Mouse (Mus musculus): ENCODE results near the gene Shoc2.
"Not testable (repeated sequence)": the region's sequence is repeated elsewhere in the genome, so short reads cannot be mapped to it uniquely, and the experiment has no call there.

Gene Shoc2

DNA sequence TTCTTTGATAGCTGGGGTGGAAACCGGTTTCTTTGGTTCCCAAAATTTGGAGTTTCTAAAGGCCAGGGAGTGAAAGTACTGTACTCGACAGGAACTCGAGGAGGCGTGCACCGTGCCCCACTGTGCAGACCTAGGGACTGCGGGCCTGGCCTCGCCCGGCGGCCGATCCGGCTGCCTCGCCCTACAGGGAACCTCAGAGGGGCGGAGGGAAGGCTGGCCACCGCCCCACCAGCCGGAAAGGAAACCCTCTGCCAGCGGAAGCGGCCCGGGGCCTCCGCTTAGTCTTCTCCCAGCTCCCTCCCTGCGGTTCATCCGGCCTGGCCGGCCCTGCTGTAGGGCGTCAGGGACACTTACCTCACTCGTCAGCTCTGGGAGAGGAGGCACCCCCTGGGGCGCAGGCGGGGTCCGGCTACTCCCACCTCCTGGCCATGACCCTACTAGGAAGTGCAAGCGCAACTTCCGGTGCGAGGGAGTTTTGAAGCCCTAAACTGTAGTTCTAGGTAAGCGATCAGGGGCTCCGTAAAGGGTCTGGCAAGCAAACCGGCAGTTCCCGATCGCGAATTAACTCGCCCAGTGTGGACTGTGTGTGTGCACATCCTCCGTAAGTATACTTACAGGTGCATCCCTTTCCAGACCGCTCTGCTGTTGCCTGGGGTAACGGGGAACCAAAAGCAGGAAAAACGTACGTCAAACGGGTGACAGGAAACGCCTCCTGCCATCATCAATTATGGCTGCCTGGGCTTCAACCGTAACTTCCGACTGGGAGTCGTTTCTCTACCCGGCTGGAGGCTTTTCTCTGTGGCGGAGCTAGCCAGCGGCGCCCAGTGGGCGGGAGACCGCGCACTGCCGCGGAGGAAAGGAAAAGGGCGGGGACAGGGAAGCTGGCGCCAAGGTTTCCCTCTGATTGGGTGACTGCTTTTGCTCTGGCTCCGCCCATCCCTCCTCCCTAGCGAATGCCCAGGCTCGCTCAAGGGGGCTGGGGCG, at the start of gene Shoc2, which contains the start of gene Bbip1:
TSS of gene Shoc2 (plus strand) at position 505 of the 984 bp plus-strand sequence.
TSS of gene Bbip1 (minus strand) at position 826 of the 984 bp plus-strand sequence.
- peak; percentile 94 for DNase-seq (ENCODE audit: low spot score)

DNA sequence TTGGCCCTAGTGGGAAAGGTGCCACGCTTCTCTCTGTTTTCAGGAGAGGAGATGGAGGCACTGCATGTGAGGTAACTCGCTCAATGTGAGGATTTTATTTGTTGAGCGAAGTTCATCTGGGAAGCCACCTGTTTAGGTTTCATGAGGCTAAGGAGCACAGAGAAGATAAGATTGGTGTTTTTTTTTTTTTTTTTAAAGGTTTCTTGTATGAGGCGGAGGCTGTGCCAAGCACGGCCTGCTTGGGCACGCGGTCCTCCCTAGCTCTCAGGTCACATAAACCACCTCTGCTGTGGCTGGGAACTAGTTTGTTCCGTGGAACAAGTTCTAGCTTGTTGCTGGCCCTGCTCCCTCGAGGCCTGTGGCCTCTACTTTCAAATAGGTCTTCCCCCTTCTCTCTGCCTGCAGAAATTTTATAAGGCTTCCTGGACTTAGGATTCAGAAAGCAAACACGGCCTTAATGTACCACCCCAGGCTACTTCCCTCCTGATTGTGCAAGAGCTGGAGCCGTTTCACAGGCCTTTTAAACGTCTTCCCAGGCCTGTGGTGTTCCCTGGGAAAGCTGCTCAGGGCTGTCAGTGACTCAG, 49.5 kb upstream of the Shoc2 start:
- no peak for DNase-seq (ENCODE audit: low spot score)

DNA sequence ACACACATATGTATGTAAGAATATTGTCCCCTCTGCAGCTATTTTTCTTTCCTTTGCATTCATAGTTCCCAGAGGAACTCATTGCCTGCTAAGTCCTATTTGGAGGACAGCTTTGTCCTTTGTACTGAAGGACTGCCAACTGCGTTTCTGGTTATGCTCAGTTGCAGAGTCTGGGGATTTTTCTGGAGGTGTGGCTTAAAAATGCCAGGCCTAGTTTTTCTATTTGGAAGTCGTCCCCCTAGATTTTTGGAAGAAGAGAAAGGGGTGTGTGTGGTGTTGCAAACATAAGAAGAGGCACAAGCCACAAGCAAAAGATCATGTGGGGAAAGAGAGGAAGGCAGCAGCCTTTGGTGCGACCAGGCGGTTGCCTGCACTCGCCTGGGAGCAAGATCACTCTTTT, 46.1 kb upstream of the Shoc2 start:
- no peak for DNase-seq (ENCODE audit: low spot score)

DNA sequence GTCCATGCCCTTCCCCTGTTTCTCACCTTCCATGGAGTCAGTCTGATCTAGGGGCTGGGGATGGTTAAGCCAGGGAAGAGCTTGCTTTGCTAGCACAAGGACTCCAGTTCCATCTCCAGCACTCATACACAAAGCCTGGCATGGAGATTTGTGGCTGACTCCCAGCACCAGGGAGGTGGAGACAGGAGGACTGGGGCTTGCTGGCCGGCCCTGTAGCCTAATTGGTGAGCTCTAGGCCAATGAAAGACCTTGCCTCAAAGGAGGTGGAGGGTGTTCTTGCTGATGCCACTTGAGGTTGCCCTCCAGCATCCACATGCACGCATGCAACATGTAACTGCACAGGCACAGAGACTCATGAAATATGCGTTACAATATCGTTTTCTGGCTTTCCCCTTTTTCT, 45.6 kb upstream of the Shoc2 start:
- DNase-seq (ENCODE audit: low spot score): no peak

DNA sequence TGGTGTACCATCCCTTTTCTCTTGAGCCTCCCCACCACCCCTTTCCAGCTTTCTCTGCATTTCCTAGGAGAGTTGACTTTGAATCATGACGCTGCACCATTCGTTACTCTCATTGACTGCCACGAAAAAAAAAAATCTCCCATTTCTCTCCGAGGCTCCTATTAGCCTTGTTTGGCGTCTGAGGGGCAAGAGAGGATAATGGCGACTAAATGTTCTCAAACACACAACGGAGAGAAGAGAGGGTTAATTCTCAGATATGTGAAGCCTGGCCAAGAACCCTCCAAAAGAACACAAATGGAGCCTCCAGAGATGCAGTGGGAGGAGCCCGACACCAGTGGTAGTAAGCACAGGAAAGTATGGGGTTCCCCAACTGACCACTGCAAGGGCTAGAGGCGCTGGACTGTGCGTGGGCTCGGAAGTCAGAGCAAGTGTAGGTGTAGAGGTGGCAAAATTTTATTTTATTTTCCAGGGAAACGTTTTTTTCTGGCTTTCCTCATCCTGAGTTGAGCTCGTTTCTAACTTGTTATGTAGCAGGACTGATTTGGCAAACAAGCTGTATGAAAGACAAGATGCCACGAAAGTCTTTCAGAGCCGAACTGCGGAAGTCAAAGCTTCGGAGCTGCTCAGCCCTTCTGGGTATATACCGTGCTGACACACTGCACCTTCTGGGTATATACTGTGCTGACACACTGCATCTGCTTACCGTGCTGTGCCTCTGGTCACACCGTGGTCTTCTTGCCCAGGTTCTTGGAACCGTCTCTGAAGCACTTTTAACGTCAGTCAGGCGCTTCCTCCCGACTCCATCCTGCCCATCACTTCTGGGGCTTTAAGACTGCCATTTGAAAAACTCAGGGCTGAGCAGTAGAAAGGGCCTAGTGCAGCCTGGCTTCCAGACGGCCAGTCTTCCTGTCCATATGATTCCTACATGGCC, 44.9 kb upstream of the Shoc2 start:
- no peak for DNase-seq (ENCODE audit: low spot score)

DNA sequence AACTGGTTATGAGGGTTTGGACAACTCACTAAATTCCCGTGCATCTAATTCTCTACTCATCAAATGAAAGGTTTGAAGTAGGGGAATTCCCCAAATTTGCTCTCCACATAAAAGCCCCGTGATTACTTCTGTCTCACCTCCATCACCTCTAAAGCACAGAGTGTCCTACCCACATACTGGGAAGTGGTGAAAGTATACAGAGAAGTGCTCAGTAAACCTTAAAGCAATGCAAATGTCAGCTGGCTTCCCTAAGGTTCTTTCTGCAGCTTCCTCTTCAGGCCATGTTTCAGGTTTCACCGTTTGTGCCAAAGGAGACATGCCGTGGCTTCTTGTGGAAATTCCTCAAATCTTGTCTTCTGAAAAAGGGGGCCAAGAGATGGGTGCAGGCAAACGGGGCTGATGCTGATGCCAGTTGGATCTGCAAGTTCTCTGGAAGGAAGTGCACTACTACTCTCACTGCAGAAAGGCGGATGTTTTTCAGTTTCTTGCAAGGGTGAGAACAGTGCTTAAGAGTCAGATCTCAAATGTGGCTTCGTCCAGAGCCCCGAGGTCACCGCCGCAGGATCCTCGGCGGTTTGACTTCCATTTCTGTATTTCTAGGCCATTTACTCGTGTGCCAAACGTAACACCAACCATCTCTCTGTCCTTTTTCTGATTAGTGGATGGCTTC, 44.0 kb upstream of the Shoc2 start:
- DNase-seq (ENCODE audit: low spot score): no peak

DNA sequence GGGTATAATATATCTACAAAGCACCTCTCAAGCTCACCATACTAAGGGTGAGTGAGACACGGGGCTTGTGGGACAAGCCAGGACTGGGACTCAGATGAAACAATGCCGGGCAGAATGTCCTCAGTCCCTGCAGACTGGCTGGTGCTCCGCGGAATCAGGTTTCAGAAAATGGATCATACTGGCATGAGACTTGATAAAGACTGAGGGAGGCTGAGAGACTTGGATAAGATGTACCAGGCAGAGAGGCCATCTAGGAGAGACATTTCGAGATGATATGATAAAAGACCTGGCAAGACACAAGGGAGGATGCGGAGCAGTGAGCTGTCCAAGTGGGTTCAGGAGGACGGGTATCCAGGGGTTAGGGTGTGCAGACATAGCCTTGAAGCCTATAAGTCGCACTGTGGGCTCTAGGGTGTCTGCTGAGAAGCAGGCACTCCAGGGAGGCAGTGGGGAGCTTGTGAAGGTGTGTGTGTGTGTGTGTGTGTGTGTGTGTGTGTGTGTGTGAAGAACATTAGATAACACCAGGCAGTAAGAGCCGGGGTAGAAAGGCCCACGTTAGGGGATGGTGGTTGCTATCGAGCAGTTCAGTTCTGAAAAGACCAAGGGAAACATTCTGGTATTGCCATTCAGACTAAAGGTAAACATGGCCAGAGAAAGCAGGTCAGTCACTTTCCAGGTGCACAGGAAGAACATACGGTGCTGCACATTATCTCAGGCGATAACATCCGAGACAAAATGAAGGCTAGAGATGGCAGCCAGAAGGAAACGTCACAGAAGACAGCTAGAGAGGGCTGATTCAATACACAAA, 42.0 kb upstream of the Shoc2 start:
- no peak for DNase-seq (ENCODE audit: low spot score)

DNA sequence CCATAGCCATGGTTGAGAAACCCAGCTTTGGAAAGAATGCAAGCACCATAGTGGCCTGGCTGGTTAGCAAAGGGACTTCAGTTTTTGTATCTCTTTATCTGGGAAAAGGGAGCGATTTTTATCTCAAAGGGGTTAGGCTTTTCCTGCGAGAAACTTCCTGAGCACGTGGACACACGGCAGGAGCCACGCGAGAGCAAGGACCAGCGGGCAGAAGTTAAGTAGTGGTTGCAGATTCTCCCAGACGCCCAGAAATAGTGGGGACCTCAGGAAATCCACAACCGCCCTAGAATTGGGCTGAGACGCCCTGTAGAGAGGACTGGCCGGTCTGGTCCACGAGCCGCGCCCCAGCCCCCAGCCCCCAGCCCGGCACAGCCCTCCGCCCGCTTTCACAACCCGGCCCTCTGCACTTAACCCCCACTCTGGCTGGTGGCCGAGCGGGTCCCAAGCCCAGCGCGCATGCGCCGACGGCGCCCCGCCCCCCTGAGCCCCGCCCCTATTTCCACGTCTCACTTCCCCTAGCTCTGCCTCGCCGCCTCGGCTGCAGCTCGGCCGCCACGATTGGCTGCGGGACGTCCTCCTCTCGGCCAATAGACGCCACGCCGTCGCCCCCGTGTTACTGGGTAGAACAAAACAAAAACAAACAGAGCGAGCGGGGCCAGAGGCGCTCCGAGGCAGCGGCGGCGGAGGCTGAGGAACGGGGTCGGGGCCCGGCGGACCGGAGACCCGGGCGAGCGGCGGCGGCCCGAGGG, 41.2 kb upstream of the Shoc2 start:
- peak; percentile 80 for DNase-seq (ENCODE audit: low spot score)

DNA sequence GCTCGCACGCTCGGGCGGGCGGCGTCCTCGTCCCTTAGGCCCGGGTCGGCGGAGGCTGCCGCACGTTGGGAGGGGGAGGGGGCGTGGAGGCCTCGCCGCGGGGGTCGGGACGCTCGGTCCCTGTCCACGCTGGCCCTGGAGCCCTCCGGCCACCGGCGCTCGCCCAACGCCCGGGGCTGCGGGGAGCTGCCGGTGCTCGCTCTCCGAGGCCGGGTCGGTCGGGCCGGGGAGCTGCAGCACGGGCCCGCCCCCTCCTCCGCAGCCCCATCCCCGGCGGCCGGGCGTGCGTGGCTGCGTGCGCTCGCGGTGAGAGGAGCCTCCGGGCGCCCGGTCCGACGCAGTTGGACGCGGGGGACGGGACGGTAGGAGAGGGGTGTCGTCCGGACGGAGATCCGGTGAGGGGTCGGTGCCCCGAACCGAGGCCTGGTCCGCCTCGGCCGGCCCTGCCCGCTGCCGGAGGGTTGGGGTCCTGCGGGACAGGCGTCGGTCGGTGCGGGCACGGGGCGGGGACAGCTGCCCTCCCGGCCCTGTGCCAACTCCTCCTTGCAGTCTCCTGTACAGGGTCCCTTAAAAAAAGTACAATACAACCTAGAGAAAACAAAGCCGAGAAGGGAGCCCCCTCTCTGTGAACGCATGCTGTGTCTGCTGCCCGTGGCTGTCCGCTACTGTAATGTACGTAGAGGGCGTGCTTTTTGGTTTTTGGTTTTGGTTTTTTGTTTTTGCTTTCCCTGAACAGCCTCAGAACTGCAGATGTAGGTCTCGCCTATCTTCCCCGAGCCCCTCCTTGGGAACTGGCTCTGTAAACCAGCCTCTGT, 40.4 kb upstream of the Shoc2 start:
- DNase-seq (ENCODE audit: low spot score): no peak

DNA sequence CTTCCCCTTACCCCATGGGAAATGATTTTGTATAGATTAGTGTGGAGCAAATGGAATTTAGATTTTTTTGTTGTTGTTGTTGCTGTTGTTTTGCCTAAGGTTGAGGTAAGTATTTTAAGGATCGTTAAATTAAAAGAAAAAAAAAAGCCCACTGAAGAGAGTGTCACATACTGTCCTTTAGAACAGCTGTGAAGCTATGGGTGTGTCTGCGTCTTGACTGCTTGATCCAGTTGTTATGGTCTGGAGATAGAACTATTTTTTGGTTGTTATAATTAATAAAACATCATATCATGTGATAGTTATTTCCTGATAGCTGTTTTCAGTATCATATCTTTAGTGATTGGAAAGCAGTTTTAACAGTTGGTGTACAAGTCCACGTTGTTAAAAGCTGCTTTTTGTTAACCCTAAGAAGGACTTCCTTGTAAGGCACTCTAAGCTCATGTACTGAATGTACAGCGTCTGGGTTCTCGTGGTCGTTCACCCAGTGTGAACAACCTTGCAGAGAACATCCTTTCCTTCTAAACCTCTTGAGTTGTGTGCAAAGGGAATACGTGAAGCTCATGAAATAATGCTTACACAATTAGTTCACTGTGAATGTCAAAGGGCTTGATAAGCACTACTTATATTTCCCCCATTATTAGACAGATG, 39.1 kb upstream of the Shoc2 start:
- no peak for DNase-seq (ENCODE audit: low spot score)

DNA sequence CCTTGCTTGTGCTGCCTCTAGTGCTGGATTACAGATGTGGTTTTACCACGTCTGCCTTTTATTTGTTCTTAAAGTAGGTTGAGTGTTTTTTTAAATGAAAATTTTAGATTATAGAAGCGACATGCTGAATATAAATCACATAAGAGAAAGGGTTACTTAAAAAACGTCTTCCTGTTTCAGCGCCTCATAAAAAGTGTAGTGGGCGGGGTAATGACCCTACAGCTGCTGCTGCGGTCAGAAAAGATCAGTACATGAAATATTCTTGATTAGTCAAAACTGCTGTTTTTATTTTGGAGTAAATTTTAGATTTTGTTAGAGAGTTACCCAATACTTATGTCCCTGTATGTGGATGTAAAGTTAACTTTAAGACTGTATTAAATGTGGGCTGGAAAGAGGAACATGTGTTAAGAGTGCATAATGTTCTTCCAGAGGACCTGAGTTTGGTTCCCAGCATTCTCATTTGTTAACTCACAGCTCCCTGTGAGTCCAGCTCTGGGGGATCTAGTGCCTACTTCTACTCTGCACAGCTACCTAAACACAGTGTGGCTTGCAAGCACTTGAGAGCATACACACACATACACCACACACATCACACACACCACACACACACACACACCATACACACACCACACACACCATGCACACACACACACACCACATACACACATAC, 37.9 kb upstream of the Shoc2 start:
- DNase-seq (ENCODE audit: low spot score): no peak

DNA sequence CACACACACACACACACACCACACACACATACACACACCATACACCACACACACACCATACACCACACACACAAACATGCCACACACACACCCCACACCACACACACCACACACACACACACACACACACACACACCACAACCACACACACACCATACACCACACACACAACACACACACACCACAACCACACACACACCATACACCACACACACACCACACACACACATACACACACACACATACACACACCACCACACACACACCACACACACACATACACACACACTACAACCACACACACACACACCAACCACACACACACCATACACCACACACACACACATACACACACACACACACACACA, 37.4 kb upstream of the Shoc2 start:
- not testable (repeated sequence) for DNase-seq (ENCODE audit: low spot score)

DNA sequence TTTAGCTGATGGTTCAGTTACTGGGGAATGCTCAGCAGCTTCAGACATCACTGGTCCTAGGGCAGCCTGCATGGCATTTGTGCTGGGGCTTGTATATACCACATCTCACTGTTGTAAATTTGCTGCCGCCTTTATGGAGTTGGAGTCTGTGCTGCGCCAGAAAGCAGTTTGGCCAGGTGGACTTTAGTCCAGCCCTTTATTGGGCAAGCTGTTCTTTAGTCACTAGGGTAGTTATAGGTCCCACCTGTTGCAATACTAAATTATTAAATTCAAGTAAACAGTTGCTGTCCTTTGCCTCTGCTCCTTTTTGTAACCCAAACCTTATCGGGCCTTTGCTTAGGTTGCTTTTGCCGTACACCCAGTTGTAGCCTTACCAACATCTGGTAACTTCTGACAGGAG, 29.2 kb upstream of the Shoc2 start:
- no peak for DNase-seq (ENCODE audit: low spot score)

DNA sequence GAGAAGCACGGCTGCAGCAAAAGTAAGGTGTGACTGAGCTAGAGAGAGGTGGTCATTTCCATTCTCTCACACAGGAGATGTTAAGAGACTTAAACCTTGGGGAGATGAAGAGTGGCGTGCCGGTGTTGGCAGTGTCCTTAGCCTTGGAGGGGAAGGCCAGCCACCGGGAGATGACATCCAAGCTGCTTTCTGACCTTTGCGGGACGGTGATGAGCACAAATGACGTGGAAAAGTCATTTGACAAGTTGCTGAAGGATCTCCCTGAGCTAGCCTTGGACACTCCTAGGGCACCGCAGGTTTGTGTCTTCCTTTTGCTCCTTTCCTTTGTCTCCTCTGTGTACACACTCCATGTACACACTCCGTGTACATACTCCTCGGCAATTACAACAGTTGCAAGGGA, 24.6 kb upstream of the Shoc2 start:
- DNase-seq (ENCODE audit: low spot score): no peak

DNA sequence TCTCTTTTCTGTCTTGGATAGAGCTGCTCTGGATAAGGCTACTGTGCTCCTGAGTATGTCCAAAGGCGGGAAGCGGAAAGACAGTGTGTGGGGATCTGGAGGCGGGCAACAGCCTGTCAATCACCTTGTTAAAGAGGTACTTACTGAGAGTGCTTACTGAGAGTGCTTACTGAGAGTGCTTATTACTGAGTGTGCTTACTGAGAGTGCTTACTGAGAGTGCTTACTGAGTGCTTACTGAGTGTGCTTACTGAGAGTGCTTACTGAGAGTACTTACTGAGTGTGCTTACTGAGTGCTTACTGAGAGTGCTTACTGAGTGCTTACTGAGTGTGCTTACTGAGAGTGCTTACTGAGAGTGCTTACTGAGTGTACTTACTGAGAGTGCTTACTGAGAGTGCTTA, 22.1 kb upstream of the Shoc2 start:
- not testable (repeated sequence) for DNase-seq (ENCODE audit: low spot score)

DNA sequence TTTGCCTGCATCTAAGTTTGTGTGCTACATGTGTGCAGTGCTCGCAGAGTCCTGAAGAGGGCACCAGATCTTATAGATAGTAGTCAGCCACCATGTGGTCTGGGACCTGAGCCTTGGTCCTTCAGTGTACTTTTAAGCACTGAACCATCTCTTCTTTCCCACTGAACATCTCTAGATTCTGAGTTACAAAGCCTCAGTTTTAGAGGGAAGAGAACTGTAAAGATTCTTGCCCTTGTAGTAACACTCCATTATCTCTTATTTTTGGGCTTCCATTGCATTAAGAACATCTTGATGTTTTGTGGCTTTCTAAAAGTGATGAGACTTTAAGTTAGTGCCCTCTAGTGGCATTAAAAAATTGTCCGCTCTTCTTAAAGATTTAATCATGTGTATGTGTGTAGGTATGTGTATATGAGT, 18.8 kb upstream of the Shoc2 start:
- no peak for DNase-seq (ENCODE audit: low spot score)

DNA sequence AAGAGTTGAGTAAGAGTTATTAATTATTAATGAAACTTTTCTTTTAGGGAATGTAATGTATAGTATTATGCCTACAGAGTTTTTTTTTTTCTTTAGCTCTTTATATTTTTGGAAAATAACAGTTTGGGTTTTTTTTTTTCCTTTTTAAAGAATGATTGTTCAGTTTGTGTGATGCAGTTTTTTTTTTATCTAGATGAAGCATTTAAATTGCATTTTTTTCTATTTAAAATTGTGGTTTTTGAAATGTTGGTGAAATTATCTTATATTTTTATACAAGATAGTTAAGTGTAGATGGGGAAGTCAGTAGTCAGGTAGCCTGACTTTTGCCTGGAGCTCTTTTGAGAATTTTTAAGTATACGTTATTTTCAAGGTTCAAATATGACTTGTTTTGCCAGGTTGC, 17.4 kb upstream of the Shoc2 start:
- DNase-seq (ENCODE audit: low spot score): no peak

DNA sequence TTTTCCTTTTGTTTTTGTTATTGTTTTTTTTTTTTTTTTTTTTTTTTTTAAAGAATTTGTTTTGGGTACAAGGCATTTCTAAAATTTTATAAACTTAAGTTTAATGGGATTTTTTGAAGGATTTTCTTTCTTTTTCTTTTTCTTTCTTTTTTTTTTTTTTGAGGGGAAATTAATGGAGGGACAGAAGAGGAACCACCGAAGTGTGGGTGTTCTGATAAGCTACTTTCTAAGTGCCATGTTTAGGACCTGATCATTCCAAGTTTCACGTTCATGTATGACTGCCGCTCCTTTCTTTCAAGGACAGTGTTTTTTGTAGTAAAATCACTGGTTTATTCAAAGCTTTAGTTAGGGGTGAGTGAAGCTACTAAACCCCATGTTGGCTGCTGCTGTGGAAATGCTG, 14.9 kb upstream of the Shoc2 start:
- no peak for DNase-seq (ENCODE audit: low spot score)

All from layer of hippocampus, adult 9-10 months (tissue).